Comparison of ENCODE assay signal across 8 mouse cellular contexts in genomic region chr2:32235886-32236759, GRCm38 (mm10). TPM values are rescaled to one million over a fixed set of nuclear protein-coding genes. Genes with fewer than 3 reads are reported as not detected.
A peak's percentile ranks its signal among the peaks of the same experiment; 100 is the strongest.
DNase-seq lines count a peak whose midpoint lies in the region; ATAC-seq and TF ChIP-seq lines count a peak whose summit lies in the region.

Gene Pomt1, plus strand, starts transcription at chr2:32236590.

- H3K4me1 ChIP-seq in bone marrow, adult 2 months (ENCODE audit: control insufficient read depth, insufficient read depth, low read length): no peaks in the 10 kb centered on the region
- peaks cover 26% of the 10 kb centered on the region for H3K4me1 ChIP-seq in embryonic facial prominence, embryonic 15.5 days
- peaks cover 13% of the 10 kb centered on the region for H3K4me1 ChIP-seq in kidney, embryonic 14.5 days (ENCODE audit: control insufficient read depth, insufficient read depth, low read length)
- peaks cover 20% of the 10 kb centered on the region for H3K4me1 ChIP-seq in limb, embryonic 15.5 days

- WGBS in bone marrow, adult 2 months: under 1% methylated on average over 54 of the region's 54 CpGs
- WGBS in embryonic facial prominence, embryonic 15.5 days: under 1% methylated on average over 54 of the region's 54 CpGs
- WGBS in kidney, embryonic 14.5 days: under 1% methylated on average over 54 of the region's 54 CpGs
- under 1% methylated on average over 54 of the region's 54 CpGs for WGBS in limb, embryonic 15.5 days

- no peak; the same call in 1 of the 2 replicates for TF ChIP-seq CTCF in bone marrow, adult 2 months (IDR thresholded peaks at IDR 0.05; ENCODE audit: control insufficient read depth, insufficient read depth, low read length)

- H3K4me3 ChIP-seq in bone marrow, adult 2 months (replicated peaks; ENCODE audit: control insufficient read depth, low read depth, low read length): peak within 1 kb of the TSS; percentile 82
- peak within 1 kb of the TSS; percentile 74 for H3K4me3 ChIP-seq in embryonic facial prominence, embryonic 15.5 days (replicated peaks)
- peak within 1 kb of the TSS; percentile 78 for H3K4me3 ChIP-seq in kidney, embryonic 14.5 days (ENCODE audit: low read length)
- peak within 1 kb of the TSS; percentile 70 for H3K4me3 ChIP-seq in limb, embryonic 15.5 days

- H3K27ac ChIP-seq in bone marrow, adult 2 months (ENCODE audit: control insufficient read depth, insufficient read depth, low read depth, low read length, poor library complexity): peak within 1 kb of the TSS; percentile 66
- H3K27ac ChIP-seq in embryonic facial prominence, embryonic 15.5 days (replicated peaks): peak within 1 kb of the TSS; percentile 95
- peak within 1 kb of the TSS; percentile 91 for H3K27ac ChIP-seq in kidney, embryonic 14.5 days (ENCODE audit: low read depth, low read length)
- peak within 1 kb of the TSS; percentile 92 for H3K27ac ChIP-seq in limb, embryonic 15.5 days

- H3K9ac ChIP-seq in embryonic facial prominence, embryonic 15.5 days: peak within 1 kb of the TSS; percentile 76
- peak within 1 kb of the TSS; percentile 77 for H3K9ac ChIP-seq in kidney, embryonic 14.5 days (ENCODE audit: low read depth, low read length)
- peak within 1 kb of the TSS; percentile 74 for H3K9ac ChIP-seq in limb, embryonic 15.5 days

- H3K9me3 ChIP-seq in embryonic facial prominence, embryonic 15.5 days (replicated peaks): no peaks in the 10 kb centered on the region
- no peaks in the 10 kb centered on the region for H3K9me3 ChIP-seq in kidney, embryonic 14.5 days (ENCODE audit: control insufficient read depth, low read length)
- no peaks in the 10 kb centered on the region for H3K9me3 ChIP-seq in limb, embryonic 15.5 days

- H3K27me3 ChIP-seq in embryonic facial prominence, embryonic 15.5 days: no peaks in the 10 kb centered on the region
- H3K27me3 ChIP-seq in kidney, embryonic 14.5 days (ENCODE audit: control insufficient read depth, insufficient read depth, low read length): no peaks in the 10 kb centered on the region
- no peaks in the 10 kb centered on the region for H3K27me3 ChIP-seq in limb, embryonic 15.5 days

- peak within 1 kb of the TSS; percentile 84 for H3K4me2 ChIP-seq in embryonic facial prominence, embryonic 15.5 days (replicated peaks)
- peak within 1 kb of the TSS; percentile 84 for H3K4me2 ChIP-seq in kidney, embryonic 14.5 days (replicated peaks; ENCODE audit: low read depth, low read length)
- H3K4me2 ChIP-seq in limb, embryonic 15.5 days: peak within 1 kb of the TSS; percentile 79

- DNase-seq in 416B (ENCODE audit: low read depth): peak; percentile 94
- peak; percentile 89 to 91 for DNase-seq in heart, adult 9 months (ENCODE audit: low spot score in 2 of 2)
- peak; percentile 67 to 84 for DNase-seq in monocyte, adult 2 months (ENCODE audit: low read depth in 1 of 2, low spot score in 2 of 2)
- DNase-seq in spleen, postnatal 36 days (ENCODE audit: low spot score in 2 of 2): peak; percentile 87 to 91

- ATAC-seq in embryonic facial prominence, embryonic 15.5 days (ENCODE audit: insufficient number of reproducible peaks, low FRiP score, low TSS enrichment, low read depth): peak; percentile 90
- ATAC-seq in kidney, embryonic 14.5 days (ENCODE audit: low FRiP score, low TSS enrichment): peak; percentile 90
- peak; percentile 87 for ATAC-seq in limb, embryonic 15.5 days (ENCODE audit: insufficient number of reproducible peaks, low FRiP score, low TSS enrichment, low read depth)

- H3K36me3 ChIP-seq in embryonic facial prominence, embryonic 15.5 days: peaks cover 35% of the 10 kb centered on the region
- peaks cover 34% of the 10 kb centered on the region for H3K36me3 ChIP-seq in kidney, embryonic 14.5 days (ENCODE audit: control insufficient read depth, insufficient read depth, low read length)
- H3K36me3 ChIP-seq in limb, embryonic 15.5 days: peaks cover 48% of the 10 kb centered on the region

- TF ChIP-seq POLR2A in bone marrow, adult 2 months (IDR thresholded peaks at IDR 0.05; ENCODE audit: borderline replicate concordance, control insufficient read depth, low read depth, low read length): peak; percentile 89; the same call in 1 of the 2 replicates

RNA-seq across cellular contexts. Expression of gene Pomt1, which starts in this region (rescaled TPM):
- 7.8 and 16.2 TPM in 2 replicates for polyA plus RNA-seq in bone marrow, adult 2 months (2011; ENCODE audit: insufficient read depth, insufficient read length, low replicate concordance, missing spikeins)
- 25.1 and 26.3 TPM in 2 replicates for polyA plus RNA-seq in embryonic facial prominence, embryonic 15.5 days (2015; fragmentation: Nextera tagmentation; extraction: Ambion mirVana)
- polyA plus RNA-seq in kidney, embryonic 14.5 days (2014; fragmentation: Nextera tagmentation; extraction: Ambion mirVana): 22.3 and 24.4 TPM in 2 replicates
- 23.2 and 23.9 TPM in 2 replicates for polyA plus RNA-seq in limb, embryonic 15.5 days (2015; fragmentation: Nextera tagmentation; extraction: Ambion mirVana)

Comparison
In these comparisons a context has a peak if more than half of its experiments do, and no peak if none do; other contexts are left out.
1. Peak in every context shown above with its lines: DNase-seq, ATAC-seq, H3K4me3 ChIP-seq and H3K27ac ChIP-seq.